Mouse (Mus musculus) heart, embryonic 12.5 days (tissue): ENCODE measurements around the gene Brca2. TPM values are rescaled to one million over a fixed set of nuclear protein-coding genes. Genes with fewer than 3 reads are reported as not detected.

Experiments
- ATAC-seq: fragments of 200-750 bp; cut with Nextera tagmentation; 2 replicates; pipeline ENCODE4 v1.8.0; 2017; ENCODE audit warnings: moderate TSS enrichment, moderate library complexity; ENCODE audit not compliant: insufficient number of reproducible peaks, low FRiP score
- H3K27ac ChIP-seq: fragments of 300-500 bp; sonication (generic); 2 replicates; pipeline ENCODE4 v1.5.1; 2016; ENCODE audit warnings: mild to moderate bottlenecking, moderate library complexity; ENCODE audit not compliant: poor library complexity, severe bottlenecking
- H3K27me3 ChIP-seq: fragments of 300-500 bp; sonication (generic); replicated peaks from 2 replicates; pipeline ENCODE4 v1.6.1; 2016; ENCODE audit warnings: mild to moderate bottlenecking, moderate library complexity
- H3K36me3 ChIP-seq: fragments of 300-500 bp; sonication (generic); 2 replicates; pipeline ENCODE4 v1.6.1; 2016; ENCODE audit warnings: mild to moderate bottlenecking, moderate library complexity
- H3K4me1 ChIP-seq: fragments of 300-500 bp; sonication (generic); replicated peaks from 2 replicates; pipeline ENCODE4 v1.6.1; 2016; ENCODE audit warnings: mild to moderate bottlenecking
- H3K4me2 ChIP-seq: fragments of 300-500 bp; sonication (generic); 2 replicates; pipeline ENCODE4 v1.6.1; 2016; ENCODE audit warnings: mild to moderate bottlenecking, moderate library complexity
- H3K4me3 ChIP-seq: fragments of 300-500 bp; sonication (generic); 2 replicates; pipeline ENCODE4 v1.5.1; 2016; ENCODE audit warnings: mild to moderate bottlenecking
- H3K9ac ChIP-seq: fragments of 300-500 bp; sonication (generic); 2 replicates; pipeline ENCODE4 v1.6.1; 2016; ENCODE audit warnings: mild to moderate bottlenecking, moderate library complexity
- H3K9me3 ChIP-seq: fragments of 300-500 bp; sonication (generic); replicated peaks from 2 replicates; pipeline ENCODE4 v1.6.1; 2016; ENCODE audit warnings: mild to moderate bottlenecking, moderate library complexity
- WGBS: fragments of 180-500 bp; shearing (Covaris S2); methylation state at CpG from one replicate; pipeline ENCODE4 v1.1.7; 2016; 5-methylcytosine and 5-hydroxymethylcytosine counted together
- polyA plus RNA-seq: library from polyadenylated mRNA; unstranded; fragments of >200 nt; fragmentation: Nextera tagmentation; extraction: Ambion mirVana; gene quantifications from 2 replicates; pipeline ENCODE4 v1.2.1, GENCODE M21; 2016

Brca2 gene
- polyA plus RNA-seq, 1 experiment from 2014 or later = 15.9 TPM

DNA sequence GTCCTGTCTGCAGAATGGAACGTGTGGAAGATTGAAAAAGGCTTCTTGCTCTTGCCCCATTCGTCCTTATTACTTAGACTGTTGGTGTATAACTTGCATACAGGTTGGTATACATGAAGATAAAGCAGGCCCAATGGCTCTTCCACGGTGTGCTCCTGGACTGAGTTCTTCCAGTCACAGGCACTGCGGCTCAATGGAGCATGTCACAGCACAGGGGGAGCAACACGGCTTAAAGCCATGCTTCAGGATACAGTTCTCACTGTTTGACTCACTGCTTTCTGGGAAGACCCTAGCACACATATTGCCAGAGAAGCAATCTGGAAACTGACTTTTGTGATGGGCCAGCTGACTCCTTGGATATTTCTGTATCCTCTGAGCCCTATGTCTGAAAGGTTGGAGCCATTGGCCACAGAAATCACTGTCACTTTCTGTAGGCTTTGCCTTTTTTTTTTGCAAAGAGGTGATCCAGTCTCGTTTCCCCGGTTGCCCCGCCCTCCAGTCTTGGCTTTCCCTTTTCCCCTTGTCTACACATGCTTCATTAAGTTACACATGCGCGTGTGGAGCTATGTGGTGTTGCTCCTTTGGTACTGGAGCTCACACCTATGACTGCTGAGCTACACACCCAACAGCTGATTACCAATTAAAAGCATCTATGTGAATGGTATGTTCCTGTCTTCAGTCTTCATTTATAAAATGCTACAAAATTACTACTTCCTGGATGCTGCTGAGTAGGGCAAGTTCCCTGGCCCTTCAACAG lies 96.3 kb downstream of the Brca2 start:
- Histone ChIP-seq H3K4me3 (no peak overlapping the region), H3K27me3 (no peaks in the 10 kb centered on the region), H3K36me3 (0 out of 2 replicates have a peak, but pooled peaks cover 2% of the 10 kb centered on the region), H3K9me3 (no peaks in the 10 kb centered on the region), H3K4me2 (no peak overlapping the region), H3K4me1 (peaks cover 9% of the 10 kb centered on the region), H3K27ac (no peak overlapping the region), H3K9ac (no peak overlapping the region)
- ATAC-seq = no peak
- 88% methylated on average over 10 of the region's 10 CpGs for WGBS

Other genes starting within 250 kb of the Brca2 start
- gene Zar1l, start 4.5 kb upstream of the Brca2 start, polyA plus RNA-seq = not detected in 2 replicates
- gene N4bp2l1, start 74.6 kb downstream of the Brca2 start, polyA plus RNA-seq = 2.7 and 2.8 TPM in 2 replicates
- gene N4bp2l2, start 143.6 kb downstream of the Brca2 start, polyA plus RNA-seq = 38.0 and 42.2 TPM in 2 replicates
- gene Pds5b, start 151.1 kb downstream of the Brca2 start, polyA plus RNA-seq = 25.6 and 27.1 TPM in 2 replicates